Mouse (Mus musculus): Measurements from ENCODE around the gene Arap2.

Gene Arap2

DNA sequence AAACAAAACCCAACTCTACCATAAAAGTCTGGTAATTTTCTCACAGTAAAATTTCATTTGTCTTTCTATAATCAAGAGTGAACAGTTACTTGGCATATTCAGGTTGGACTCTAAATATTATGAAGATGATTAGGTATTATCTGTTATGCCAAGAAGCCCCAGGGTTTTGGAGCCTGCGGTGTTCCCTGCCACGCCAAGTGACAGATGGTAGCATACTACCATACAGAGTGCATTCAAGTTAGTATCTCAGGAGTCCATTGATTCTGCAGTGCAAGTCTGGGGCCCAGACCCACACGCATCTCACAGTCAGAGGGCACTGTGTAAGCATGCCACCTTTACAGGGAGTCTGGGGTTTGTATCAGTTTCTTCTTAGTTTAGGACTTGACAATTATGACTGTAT lies 129.6 kb downstream of the Arap2 start:
- no peak for DNase-seq (ENCODE audit: low spot score in 2 of 2)

DNA sequence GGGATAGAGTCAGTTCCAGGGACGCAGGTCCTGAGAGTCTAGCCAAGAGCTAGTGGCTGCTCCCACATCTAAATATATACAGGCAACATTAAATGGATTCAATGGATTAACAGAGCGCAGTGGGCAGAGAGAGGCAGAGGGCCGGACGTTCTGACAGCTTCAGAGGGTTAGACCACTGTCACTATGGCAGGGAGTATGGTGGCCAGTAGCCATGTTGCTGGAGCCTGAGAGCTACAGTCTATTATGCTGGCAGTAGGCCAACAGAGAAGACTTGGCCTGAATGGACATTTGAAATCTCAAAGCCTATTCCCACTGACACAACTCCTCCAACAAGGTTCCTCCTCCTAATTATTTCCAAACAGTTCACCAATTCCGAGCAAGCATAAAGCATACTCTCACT lies 137.1 kb downstream of the Arap2 start:
- no peak for DNase-seq (ENCODE audit: low spot score in 2 of 2)

DNA sequence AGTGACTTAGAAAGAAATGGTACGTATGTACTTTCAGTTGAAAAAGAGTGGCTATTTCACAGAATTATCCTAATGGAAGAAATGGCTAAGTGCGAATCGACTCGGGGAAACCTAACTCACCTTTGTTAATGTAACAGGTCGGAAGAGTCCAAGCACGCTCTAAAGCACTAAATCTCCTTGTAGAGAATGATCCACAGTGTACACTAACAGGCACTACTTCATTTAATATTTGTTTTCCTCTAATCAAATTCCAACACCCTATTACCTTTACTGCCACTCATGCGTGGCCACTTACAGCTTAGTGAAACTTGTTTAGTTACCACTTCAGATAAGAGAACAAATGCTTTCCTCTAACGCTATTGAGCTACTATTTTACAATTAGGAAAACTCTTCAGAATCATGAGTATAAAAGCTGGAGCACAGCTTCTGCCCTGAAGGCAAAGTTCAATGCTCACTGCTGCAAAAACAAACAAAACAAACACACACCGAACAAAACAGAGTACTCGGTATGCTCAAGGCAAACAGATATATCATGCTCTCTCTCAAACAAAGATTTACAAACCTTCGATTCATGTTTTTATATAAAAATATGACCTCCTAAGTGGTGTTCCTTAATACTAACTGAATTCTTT lies 143.0 kb downstream of the Arap2 start:
- DNase-seq (ENCODE audit: low spot score in 2 of 2), result no peak

DNA sequence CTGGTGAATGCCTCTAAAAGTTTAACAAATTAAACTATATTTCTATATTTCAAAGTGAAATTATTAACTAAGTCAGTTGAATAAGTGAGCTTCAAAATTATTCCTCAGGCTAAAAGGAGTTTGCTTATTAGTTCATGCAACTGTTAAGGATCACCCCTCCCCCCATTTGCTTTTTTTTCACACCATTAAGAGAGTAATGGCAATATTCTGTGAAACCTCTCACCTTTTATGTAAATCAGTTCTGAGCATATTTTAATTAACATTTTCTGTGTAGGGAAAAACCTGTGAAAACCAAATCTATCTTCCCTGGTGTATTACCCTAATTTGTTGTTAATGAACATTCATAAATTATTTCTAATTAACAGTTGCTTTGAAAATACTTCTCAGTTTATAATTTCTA lies 147.7 kb downstream of the Arap2 start:
- DNase-seq (ENCODE audit: low spot score in 2 of 2), result no peak

DNA sequence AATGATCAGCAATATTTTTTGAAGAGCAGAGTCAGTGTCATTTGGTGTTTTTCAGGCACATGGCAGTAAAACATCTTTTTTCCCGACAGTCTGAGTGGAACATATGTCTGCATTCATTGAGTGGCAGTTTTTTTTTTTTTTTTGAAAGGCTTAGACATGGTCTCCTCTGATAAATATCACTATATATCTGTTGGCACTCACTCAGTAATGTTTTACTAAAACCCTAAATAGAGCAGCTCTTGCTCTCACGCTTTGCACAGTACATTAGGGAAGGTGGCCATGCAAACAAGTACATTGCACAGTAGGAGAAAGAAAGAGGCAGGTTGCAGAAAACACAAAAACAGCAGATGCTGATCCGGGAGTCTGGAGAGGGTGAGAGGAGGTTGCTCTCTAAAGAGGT lies 154.0 kb downstream of the Arap2 start:
- DNase-seq (ENCODE audit: low spot score in 2 of 2), result no peak

DNA sequence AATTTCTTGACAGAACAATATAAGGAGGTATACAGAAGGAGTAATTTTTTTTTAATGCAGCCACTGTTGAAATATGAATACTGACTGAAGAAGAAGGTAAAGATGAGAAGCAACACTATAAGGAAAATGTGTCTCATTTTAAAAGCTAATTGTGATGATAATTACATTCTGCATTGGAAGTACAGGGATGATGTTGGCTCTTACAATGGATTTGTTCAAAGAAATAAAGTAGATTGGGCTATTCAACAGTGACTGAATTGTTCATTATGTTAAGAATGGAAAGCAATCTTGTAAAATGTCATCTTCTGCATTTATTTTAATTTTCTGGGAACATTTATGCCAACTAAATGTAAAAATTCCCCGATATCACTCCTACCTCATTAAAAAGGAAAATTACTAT lies 178.6 kb downstream of the Arap2 start:
- no peak for DNase-seq (ENCODE audit: low spot score in 2 of 2)

DNA sequence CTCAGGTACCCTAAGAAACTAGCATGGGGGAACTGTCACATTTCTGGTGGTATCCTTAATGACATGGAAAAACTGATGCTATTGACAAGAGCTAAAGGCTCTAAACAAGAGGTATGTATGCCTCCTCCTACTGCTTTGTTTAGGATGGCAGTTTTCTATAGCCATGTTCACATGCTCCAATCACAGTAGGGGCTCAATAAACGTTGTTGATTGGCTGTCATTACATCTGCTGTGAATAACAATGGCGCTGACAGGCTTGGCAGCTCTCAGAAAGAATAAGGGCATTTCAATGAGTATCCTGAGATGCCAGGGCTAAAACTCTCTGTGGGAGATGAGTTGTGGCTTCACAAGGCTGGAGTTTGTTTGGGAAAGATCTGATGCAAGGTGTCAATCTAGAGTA lies 183.3 kb downstream of the Arap2 start:
- no peak for DNase-seq (ENCODE audit: low spot score in 2 of 2)

DNA sequence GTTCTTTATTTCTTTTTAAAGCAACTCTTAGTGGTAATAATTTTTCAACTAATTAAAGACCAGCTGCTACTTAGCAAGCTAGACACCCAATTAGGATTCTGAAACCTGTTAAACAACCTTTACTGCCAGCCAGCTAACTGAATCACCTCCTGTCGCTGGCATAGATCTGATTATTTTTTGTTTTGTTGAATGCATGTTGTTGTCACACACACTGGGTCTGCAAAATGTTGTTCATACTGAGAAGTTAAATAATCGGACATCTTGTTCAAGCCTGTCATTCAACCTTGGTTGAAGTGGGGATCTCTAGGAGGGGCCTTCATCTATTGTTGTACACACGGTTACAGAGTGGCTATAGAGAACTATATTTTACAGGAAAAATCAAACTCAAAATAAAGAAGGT lies 184.3 kb downstream of the Arap2 start:
- DNase-seq (ENCODE audit: low spot score in 2 of 2), result no peak

DNA sequence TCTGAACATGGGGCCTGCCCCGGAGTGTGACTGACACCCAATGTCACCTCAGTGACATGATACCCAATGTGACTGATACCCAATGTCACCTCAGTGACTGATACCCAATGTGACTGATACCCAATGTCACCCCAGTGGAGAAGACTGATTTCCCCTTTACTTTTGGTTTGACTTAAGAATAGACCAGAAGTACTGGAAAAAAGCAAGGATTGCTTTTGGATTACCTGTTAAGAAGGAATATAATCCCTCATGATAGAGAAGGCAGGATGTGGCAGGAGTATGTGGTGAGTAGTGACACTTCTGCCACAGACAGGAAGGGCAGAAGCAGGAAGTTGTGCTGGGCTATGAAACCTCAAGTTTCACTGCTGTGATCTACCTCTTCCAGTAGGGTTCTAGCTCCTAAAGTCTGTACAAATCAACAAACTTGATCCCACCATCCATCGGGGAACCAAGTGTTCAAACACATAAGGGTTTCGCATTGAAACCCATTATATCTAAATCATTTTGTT lies 191.6 kb downstream of the Arap2 start:
- DNase-seq (ENCODE audit: low spot score in 2 of 2), result no peak
